Mouse (Mus musculus): ENCODE measurements at regions not wholly inside any gene's neighbourhood (a gene's known extent, or its start where the extent isn't known, plus 50 kb on each side); places are given as distances from the start of the nearest gene placed in this dataset.
A peak's percentile ranks its signal among the peaks of the same experiment; 100 is the strongest.
"Not testable (repeated sequence)": the region's sequence is repeated elsewhere in the genome, so short reads cannot be mapped to it uniquely, and the experiment has no call there.

- H3K9me3 ChIP-seq (ENCODE audit: control insufficient read depth, low read length); H3K4me3 ChIP-seq (ENCODE audit: insufficient read depth in 1 of 2, low read depth in 2 of 2, low read length in 2 of 2); H3K27me3 ChIP-seq (ENCODE audit: control insufficient read depth, insufficient read depth, low read length); H3K36me3 ChIP-seq (replicated peaks; ENCODE audit: control insufficient read depth, insufficient read depth, low read depth); H3K4me1 ChIP-seq (replicated peaks; ENCODE audit: control insufficient read depth in 2 of 2, insufficient read depth in 2 of 2, low read length in 1 of 2); H3K9ac ChIP-seq (replicated peaks); ATAC-seq (ENCODE audit: insufficient read depth); H3K27ac ChIP-seq; H3K4me2 ChIP-seq (ENCODE audit: low read depth): not testable (repeated sequence)
- DNase-seq (ENCODE audit: low read depth in 3 of 3, low spot score in 3 of 3), result peak in 1 of 3 experiments; percentile 7
- WGBS (ENCODE audit: insufficient replicate concordance), result 60% methylated on average over 6 of the region's 6 CpGs
Measured at GRCm38 (mm10) chrX:126693131-126693805, 122.4 kb downstream of the 4932411N23Rik start.

GRCm38 (mm10) chrX:126690828-126691227, 124.8 kb downstream of the 4932411N23Rik start:
- DNase-seq (ENCODE audit: low read depth in 3 of 3, low spot score in 3 of 3); H3K9ac ChIP-seq (replicated peaks); H3K36me3 ChIP-seq (replicated peaks; ENCODE audit: control insufficient read depth, insufficient read depth, low read depth); H3K27me3 ChIP-seq (ENCODE audit: control insufficient read depth, insufficient read depth, low read length); ATAC-seq (ENCODE audit: insufficient read depth); H3K9me3 ChIP-seq (ENCODE audit: control insufficient read depth, low read length); H3K27ac ChIP-seq; H3K4me2 ChIP-seq (ENCODE audit: low read depth); H3K4me1 ChIP-seq (replicated peaks; ENCODE audit: control insufficient read depth in 2 of 2, insufficient read depth in 2 of 2, low read length in 1 of 2); H3K4me3 ChIP-seq (ENCODE audit: insufficient read depth in 1 of 2, low read depth in 2 of 2, low read length in 2 of 2): not testable (repeated sequence)
- 68% methylated on average over 5 of the region's 5 CpGs for WGBS (ENCODE audit: insufficient replicate concordance)

DNA sequence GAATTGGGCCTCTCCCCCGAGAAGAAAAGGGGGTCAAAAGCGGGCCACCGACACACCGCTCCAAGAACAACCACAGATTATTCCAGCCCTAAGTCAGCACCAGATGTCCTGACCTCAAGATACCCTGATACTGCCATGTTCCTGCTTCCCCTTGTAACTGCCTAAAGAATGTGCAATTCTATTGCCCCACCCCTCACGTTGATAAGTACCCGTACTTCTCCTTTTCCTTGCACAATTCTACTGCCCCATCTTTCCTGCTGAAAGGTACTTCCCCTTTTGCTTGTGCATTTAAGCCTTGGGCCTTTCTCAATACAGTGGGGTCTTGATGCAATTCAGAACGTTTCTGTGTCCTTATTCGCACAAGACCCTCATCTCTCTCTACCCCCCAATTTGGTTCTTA, 130.6 kb downstream of the 4932411N23Rik start:
- not testable (repeated sequence) for H3K27me3 ChIP-seq (ENCODE audit: control insufficient read depth, insufficient read depth, low read length); H3K36me3 ChIP-seq (replicated peaks; ENCODE audit: control insufficient read depth, insufficient read depth, low read depth); H3K9ac ChIP-seq (replicated peaks); H3K4me2 ChIP-seq (ENCODE audit: low read depth); DNase-seq (ENCODE audit: low read depth in 3 of 3, low spot score in 3 of 3); H3K4me3 ChIP-seq (ENCODE audit: insufficient read depth in 1 of 2, low read depth in 2 of 2, low read length in 2 of 2); H3K27ac ChIP-seq; H3K9me3 ChIP-seq (ENCODE audit: control insufficient read depth, low read length); H3K4me1 ChIP-seq (replicated peaks; ENCODE audit: control insufficient read depth in 2 of 2, insufficient read depth in 2 of 2, low read length in 1 of 2); ATAC-seq (ENCODE audit: insufficient read depth)
- WGBS (ENCODE audit: insufficient replicate concordance), result 66% methylated on average over 8 of the region's 8 CpGs

DNA sequence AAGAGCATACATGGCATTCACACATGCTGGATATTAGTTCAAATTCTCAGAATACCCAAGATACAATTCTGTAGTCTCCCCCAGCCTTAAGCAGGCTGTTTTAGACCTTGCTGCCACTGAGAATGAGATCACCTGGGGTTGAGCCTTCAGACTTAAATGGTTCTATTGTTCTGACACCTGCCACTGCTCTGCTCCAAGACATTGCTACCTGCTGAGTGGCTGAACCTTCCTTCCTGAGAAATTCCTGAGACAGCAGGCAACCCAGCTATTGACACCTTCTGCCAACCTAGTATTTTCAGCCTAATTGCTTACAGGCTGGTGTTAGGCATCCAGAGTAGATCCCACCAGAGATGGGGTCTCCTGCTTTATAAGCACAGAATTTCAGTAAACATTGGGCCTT, 159.9 kb downstream of the 4932411N23Rik start:
- H3K9ac ChIP-seq (replicated peaks), result no peak overlapping the region
- no peak overlapping the region for H3K4me2 ChIP-seq (ENCODE audit: low read depth)
- ATAC-seq (ENCODE audit: insufficient read depth) (no peak), DNase-seq (ENCODE audit: low read depth in 3 of 3, low spot score in 3 of 3) (no peak)
- no peaks in the 10 kb centered on the region for H3K27me3 ChIP-seq (ENCODE audit: control insufficient read depth, insufficient read depth, low read length)
- H3K4me1 ChIP-seq (replicated peaks; ENCODE audit: control insufficient read depth in 2 of 2, insufficient read depth in 2 of 2, low read length in 1 of 2), result no peaks in the 10 kb centered on the region
- no peak overlapping the region for H3K27ac ChIP-seq
- H3K9me3 ChIP-seq (ENCODE audit: control insufficient read depth, low read length), result no peaks in the 10 kb centered on the region
- no peaks in the 10 kb centered on the region for H3K36me3 ChIP-seq (replicated peaks; ENCODE audit: control insufficient read depth, insufficient read depth, low read depth)
- no peak overlapping the region for H3K4me3 ChIP-seq (ENCODE audit: insufficient read depth in 1 of 2, low read depth in 2 of 2, low read length in 2 of 2)
- TF ChIP-seq CTCF (IDR thresholded peaks at IDR 0.05; ENCODE audit: low read depth) (no peak), EP300 (IDR thresholded peaks at IDR 0.05; ENCODE audit: low read depth) (no peak)
